Mouse (Mus musculus): ENCODE data around the gene Tmem102.

The Tmem102 gene

GRCm38 (mm10) chr11:69757303-69758089 is 47.9 kb downstream of the Tmem102 start:
- DNase-seq = peak in 1 of 2 experiments; percentile 4

- peak; percentile 74 to 83 for DNase-seq
Measured at GRCm38 (mm10) chr11:69754701-69755100, 50.7 kb downstream of the Tmem102 start.

GRCm38 (mm10) chr11:69754233-69754632 is 51.2 kb downstream of the Tmem102 start:
- no peak for DNase-seq
